Mouse (Mus musculus): Measurements from ENCODE around the gene Psmb8.

GRCm38 (mm10) chr17:34170877-34171498 lies 26.5 kb upstream of the Psmb8 start:
- peak; percentile 92 for TF ChIP-seq CTCF (conservative IDR thresholded peaks at IDR 0.05; ENCODE audit: low read length)
- no peak for TF ChIP-seq POU5F1 (IDR thresholded peaks at IDR 0.05; ENCODE audit: borderline replicate concordance, low read length)
- no peak for TF ChIP-seq NANOG (IDR thresholded peaks at IDR 0.05; ENCODE audit: borderline replicate concordance, low read length)
